Mouse (Mus musculus): Measurements from ENCODE around the gene Bpifb1.
A peak's percentile ranks its signal among the peaks of the same experiment; 100 is the strongest.
"Not testable (repeated sequence)": the region's sequence is repeated elsewhere in the genome, so short reads cannot be mapped to it uniquely, and the experiment has no call there.

Bpifb1 gene

GRCm38 (mm10) chr2:154211881-154212280, 21.3 kb downstream of the Bpifb1 start:
- no peak for DNase-seq (ENCODE audit: low spot score)

DNA sequence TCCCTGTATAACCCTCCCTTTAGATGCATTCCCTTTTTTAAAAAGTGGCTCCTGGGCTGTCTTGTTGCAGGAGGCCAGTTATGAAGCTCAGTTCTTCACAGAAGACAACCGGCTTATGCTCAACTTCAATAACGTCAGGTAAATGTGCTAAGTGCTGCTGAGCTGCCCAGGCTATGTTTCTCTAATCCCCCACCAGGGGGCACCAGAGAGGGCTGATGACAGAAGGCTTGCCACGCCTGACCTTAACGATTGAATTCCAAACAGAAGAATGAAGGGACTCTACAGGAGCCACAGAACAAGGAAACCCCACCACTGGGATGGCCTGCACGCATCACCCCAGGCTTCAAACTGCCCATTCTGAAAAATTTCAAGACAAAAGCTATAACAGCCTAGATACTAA, 24.6 kb downstream of the Bpifb1 start:
- DNase-seq (ENCODE audit: low spot score): peak; percentile 41

- DNase-seq (ENCODE audit: low spot score): no peak
These were observed 29.3 kb downstream of the Bpifb1 start for GRCm38 (mm10) chr2:154219950-154220349.

DNA sequence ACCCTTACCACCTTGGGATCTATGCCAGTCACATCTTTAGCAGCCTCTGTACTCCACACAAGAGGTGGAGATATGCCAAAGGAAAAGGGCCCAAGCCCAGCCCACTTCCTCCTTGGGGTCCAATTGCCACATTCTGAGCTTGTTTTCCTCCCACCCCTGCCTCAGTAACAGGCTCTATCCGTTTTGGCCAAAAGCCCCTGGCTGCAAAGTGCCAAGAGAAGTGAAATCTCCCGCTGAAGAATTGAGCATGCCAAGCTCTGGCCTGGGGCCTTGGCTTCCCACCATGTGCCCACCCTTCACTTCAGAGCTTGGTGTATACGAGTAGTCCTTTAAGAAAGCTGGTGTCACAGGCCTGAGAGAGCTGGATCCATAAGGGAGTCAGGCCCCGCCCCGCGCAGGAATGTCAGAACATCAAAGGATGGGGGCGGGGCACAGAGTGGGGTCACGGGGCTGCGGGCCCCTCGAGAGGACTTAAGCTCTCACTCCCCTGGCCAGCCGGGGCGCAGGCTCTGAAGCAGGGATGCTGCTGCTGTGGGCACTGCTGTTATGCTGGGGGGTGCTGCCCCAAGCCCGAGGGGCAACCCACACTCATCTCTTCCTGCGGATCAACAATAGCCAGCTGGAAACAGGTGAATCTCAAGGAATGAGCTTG, 32.8 kb downstream of the Bpifb1 start, which contains the start of gene Bpifb5:
Gene Bpifb5, plus strand, starts transcription at position 478 of the 652 bp plus-strand sequence.
- no peak for DNase-seq (ENCODE audit: low spot score)

- no peak for DNase-seq (ENCODE audit: low spot score)
These were observed 33.3 kb downstream of the Bpifb1 start for GRCm38 (mm10) chr2:154223917-154224273.

GRCm38 (mm10) chr2:154226991-154227390, 36.4 kb downstream of the Bpifb1 start:
- DNase-seq (ENCODE audit: low spot score): no peak

DNA sequence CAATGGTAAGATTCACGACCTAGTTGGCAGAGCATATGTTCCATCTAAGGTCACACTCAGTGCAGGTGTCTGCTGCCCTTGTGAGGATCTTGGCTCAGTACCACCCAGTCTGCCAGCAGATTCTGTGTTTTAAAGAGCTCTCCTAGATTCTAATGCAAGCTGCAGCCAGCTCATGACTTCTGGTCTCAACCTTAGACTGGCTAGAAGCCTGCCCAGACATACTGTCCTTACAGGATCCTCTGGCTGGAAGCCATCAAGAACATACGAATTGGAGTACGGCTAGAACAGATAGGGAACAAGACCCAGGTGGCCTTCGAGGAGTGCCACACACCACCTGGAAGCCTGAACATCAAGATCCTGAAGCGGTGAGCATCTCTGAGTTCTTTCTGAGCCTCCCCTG, 37.2 kb downstream of the Bpifb1 start:
- DNase-seq (ENCODE audit: low spot score): no peak

GRCm38 (mm10) chr2:154233426-154233825, 42.8 kb downstream of the Bpifb1 start:
- no peak for DNase-seq (ENCODE audit: low spot score)

GRCm38 (mm10) chr2:154240771-154241170, 50.2 kb downstream of the Bpifb1 start:
- no peak for DNase-seq (ENCODE audit: low spot score)

GRCm38 (mm10) chr2:154242726-154243125, 52.1 kb downstream of the Bpifb1 start:
- DNase-seq (ENCODE audit: low spot score): not testable (repeated sequence)

DNA sequence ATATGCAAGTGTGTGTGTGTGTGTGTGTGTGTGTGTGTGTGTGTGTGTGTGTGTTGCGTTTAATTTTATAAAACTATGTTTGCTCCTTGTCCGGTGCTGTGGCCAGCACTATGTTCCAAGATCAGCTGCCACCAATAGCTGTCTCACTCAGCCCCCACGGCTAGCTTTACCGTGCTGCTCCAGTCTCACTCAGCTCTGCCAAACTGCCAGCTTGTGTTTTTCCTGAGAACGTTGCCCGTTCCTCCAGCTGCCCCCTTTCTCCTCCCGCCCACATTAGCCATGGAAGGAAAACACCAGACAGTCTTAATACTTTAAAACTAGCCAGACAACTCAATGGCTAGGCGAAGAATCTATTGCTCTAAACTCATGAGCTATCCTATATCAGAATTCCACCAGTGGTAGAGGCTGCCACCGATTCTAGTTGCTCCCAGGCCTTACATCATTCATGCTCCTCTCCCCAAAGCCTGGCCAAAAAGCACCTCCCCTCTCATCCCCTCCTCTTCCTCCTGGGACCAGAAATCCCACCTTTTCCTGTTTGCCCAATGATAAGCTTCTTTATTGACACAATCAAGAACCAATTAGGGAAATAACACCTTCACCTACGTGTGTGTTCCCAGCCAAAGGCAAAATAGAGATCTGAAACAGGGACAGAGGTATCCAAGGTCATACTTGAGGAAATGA, 52.9 kb downstream of the Bpifb1 start:
- no peak for DNase-seq (ENCODE audit: low spot score)

GRCm38 (mm10) chr2:154245322-154245721, 54.7 kb downstream of the Bpifb1 start:
- no peak for DNase-seq (ENCODE audit: low spot score)

DNA sequence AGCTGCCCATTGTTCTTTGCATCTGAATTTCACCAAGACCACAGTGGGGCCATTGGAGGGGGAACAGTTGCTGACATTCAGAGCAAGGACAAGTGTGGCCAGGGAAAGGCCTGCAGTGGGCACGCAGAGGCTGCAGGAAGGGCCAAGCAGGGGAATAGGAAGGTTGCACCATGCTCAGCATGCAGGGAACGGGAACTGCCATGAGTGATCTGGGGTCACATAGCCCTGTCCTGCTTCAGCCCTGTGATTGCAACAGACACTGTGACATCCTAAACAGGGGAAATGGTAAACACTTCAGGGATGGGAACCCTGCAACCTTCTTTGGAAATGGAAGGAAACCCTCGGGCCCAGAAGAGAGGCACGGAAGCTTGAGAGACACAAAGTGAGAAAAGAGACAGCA, 64.6 kb downstream of the Bpifb1 start:
- DNase-seq (ENCODE audit: low spot score): not testable (repeated sequence)

- DNase-seq (ENCODE audit: low spot score): no peak
These were observed 65.2 kb downstream of the Bpifb1 start for GRCm38 (mm10) chr2:154255770-154256169.

- DNase-seq (ENCODE audit: low spot score): not testable (repeated sequence)
These were observed 66.9 kb downstream of the Bpifb1 start, which contains the start of gene Bpifb9a for GRCm38 (mm10) chr2:154257554-154257953. Gene Bpifb9a, plus strand, starts transcription at chr2:154257854.

DNA sequence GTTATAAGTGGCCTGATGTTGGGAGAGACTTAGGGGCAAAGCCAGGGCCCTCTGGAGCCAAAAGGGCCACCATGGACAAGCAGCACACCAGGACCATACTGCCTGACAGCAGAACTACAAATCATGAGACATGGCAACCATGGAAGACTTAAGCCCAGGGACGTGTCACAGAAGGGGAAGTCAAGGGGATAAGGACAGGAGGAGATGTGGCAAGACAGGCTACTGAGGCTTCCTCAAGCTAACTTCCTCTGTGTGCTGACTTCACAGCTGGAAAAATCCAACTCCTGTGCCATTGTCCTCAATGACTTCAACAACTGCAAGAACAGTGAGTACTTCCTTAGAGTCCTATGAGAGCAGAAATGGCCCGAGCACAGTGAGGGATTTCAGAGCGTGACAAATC, 73.8 kb downstream of the Bpifb1 start:
- DNase-seq (ENCODE audit: low spot score): not testable (repeated sequence)

Measured in T-cell, adult 2 months (primary cell).